Mouse (Mus musculus) spleen, adult 2 months (tissue): ENCODE results near the gene Slc29a3.

ENCODE experiments used
- CTCF ChIP-seq: fragments of 200-500 bp; IDR thresholded peaks from 2 replicates; pipeline ENCODE4 v1.5.1; 2011; ENCODE audit warnings: mild to moderate bottlenecking, inconsistent platforms; ENCODE audit not compliant: insufficient read depth, insufficient read length, insufficient replicate concordance; ENCODE audit errors: extremely low read depth
- POLR2A ChIP-seq: fragments of 200-500 bp; IDR thresholded peaks from 2 replicates; pipeline ENCODE4 v1.6.1; 2011; ENCODE audit warnings: low read depth, low read length, inconsistent platforms

GRCm38 (mm10) chr10:60735737-60736136, 16.9 kb downstream of the Slc29a3 start:
- no peak for TF ChIP-seq CTCF
- no peak for TF ChIP-seq POLR2A
